ENCODE assay signal across 9 mouse cellular contexts in the genomic region with DNA sequence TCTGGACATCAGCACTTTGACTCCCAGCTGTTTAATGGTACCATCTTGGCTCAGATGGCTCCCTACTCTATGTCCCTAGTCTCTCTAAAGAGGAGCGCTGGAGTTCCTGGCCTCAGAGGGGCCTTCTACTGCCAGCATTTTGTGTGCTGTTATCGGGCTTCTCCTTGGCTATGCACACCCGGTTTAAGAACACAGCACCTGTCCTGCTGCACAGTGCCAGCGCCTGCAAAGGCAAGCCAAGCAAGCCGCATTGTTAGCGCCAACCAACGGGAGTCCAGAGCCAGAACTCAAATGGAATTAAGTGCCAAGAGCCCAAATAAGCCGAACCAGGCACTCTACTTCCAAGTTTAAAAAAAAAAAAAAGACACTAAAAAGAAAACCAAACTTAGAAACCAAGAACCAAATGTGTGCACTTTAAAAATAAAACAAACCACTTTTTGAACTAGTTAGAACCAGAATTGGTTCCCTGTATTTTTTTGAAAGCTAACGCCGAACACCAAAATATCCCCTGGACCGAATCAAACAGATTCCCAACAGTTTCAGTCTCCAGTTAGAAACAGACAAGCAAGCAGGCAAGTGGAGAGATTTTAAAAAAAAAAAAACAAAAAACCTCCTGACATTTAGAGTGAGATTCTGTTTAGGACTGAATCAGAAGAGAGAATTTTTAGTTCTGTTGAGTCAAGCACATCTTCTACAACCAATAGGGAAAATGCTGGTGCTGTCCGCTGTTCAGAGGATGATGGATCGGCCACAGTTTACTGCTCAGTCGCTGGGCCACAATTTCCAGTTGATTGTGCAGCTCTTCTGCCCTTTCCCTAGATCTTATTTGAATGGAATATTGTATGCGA.
DNase-seq lines count a peak whose midpoint lies in the region; ATAC-seq and TF ChIP-seq lines count a peak whose summit lies in the region.
"Had no signal": no experiment of that assay in that cellular context is flagged by ENCODE, and none has a peak within 500 bp of the region (broad histone marks: within the 10 kb centered on the region; RNA-seq: fewer than 3 reads in every experiment).

No protein-coding gene starts in this region.

- no peaks in the 10 kb centered on the region for H3K9me3 ChIP-seq in forebrain, postnatal 0 days (ENCODE audit: low read length)
- H3K9me3 ChIP-seq in midbrain, postnatal 0 days (ENCODE audit: low read length): no peaks in the 10 kb centered on the region
- no peaks in the 10 kb centered on the region for H3K9me3 ChIP-seq in stomach, postnatal 0 days (ENCODE audit: control insufficient read depth, low read length)

- peak; percentile 80 for ATAC-seq in forebrain, postnatal 0 days
- ATAC-seq in midbrain, postnatal 0 days (ENCODE audit: low FRiP score): no peak
- no peak for ATAC-seq in stomach, postnatal 0 days (ENCODE audit: low FRiP score, low TSS enrichment)

- no peaks in the 10 kb centered on the region for H3K27me3 ChIP-seq in forebrain, postnatal 0 days (ENCODE audit: insufficient read depth, low read length)
- no peaks in the 10 kb centered on the region for H3K27me3 ChIP-seq in midbrain, postnatal 0 days (ENCODE audit: insufficient read depth, low read length)
- no peaks in the 10 kb centered on the region for H3K27me3 ChIP-seq in stomach, postnatal 0 days (ENCODE audit: control insufficient read depth, insufficient read depth, low read length)

- H3K4me1 ChIP-seq in forebrain, postnatal 0 days (ENCODE audit: insufficient read depth): peaks cover 20% of the 10 kb centered on the region
- peaks cover 16% of the 10 kb centered on the region for H3K4me1 ChIP-seq in midbrain, postnatal 0 days (ENCODE audit: insufficient read depth, low read length)
- H3K4me1 ChIP-seq in stomach, postnatal 0 days (replicated peaks; ENCODE audit: control insufficient read depth, insufficient read depth): no peaks in the 10 kb centered on the region

- DNase-seq in adrenal gland, postnatal 10 days: peak; percentile 7
- no peak for DNase-seq in adrenal gland, adult 18-20 months (ENCODE audit: low spot score in 2 of 2)
- peak; percentile 87 for DNase-seq in forebrain, postnatal 0 days
- peak; percentile 89 for DNase-seq in layer of hippocampus, adult 9-11 months
- DNase-seq in midbrain, postnatal 0 days (ENCODE audit: low spot score): peak; percentile 27
- no peak for DNase-seq in Muller cell, postnatal 12 days (ENCODE audit: inconsistent ontology term)
- no peak for DNase-seq in stomach, postnatal 0 days (ENCODE audit: low spot score)
- no peak for DNase-seq in kidney, postnatal 4 days

- WGBS in forebrain, postnatal 0 days: 48% methylated on average over 15 of the region's 15 CpGs
- WGBS in midbrain, postnatal 0 days: 73% methylated on average over 15 of the region's 15 CpGs
- 83% methylated on average over 15 of the region's 15 CpGs for WGBS in stomach, postnatal 0 days

- TF ChIP-seq EP300 in stomach, postnatal 0 days (optimal IDR thresholded peaks at IDR 0.05): no peak

- H3K4me3 ChIP-seq in forebrain, postnatal 0 days (ENCODE audit: low read depth, low read length): no peak overlapping the region
- H3K4me3 ChIP-seq in midbrain, postnatal 0 days (ENCODE audit: low read depth, low read length): no peak overlapping the region
- no peak overlapping the region for H3K4me3 ChIP-seq in stomach, postnatal 0 days (ENCODE audit: low read depth, low read length)
- H3K4me3 ChIP-seq: megakaryocyte, embryonic 14.5 days had no signal

- peak overlapping the region; percentile 20; the same call in 1 of the 2 replicates for H3K4me2 ChIP-seq in forebrain, postnatal 0 days (ENCODE audit: low read depth)
- no peak overlapping the region for H3K4me2 ChIP-seq in midbrain, postnatal 0 days (ENCODE audit: low read depth, low read length, poor library complexity, severe bottlenecking)
- H3K4me2 ChIP-seq in stomach, postnatal 0 days (replicated peaks; ENCODE audit: low read depth): no peak overlapping the region

- H3K36me3 ChIP-seq in forebrain, postnatal 0 days (ENCODE audit: insufficient read depth): no peaks in the 10 kb centered on the region
- H3K36me3 ChIP-seq in midbrain, postnatal 0 days (ENCODE audit: insufficient read depth, low read length): no peaks in the 10 kb centered on the region
- H3K36me3 ChIP-seq in stomach, postnatal 0 days (ENCODE audit: control insufficient read depth, insufficient read depth, low read length): no peaks in the 10 kb centered on the region

- H3K9ac ChIP-seq in forebrain, postnatal 0 days: no peak overlapping the region
- no peak overlapping the region for H3K9ac ChIP-seq in midbrain, postnatal 0 days (replicated peaks; ENCODE audit: low read length, poor library complexity, severe bottlenecking)
- H3K9ac ChIP-seq in stomach, postnatal 0 days (ENCODE audit: low read length): no peak overlapping the region

- H3K27ac ChIP-seq in forebrain, postnatal 0 days (ENCODE audit: low read depth, low read length): peak overlapping the region; percentile 72
- peak overlapping the region; percentile 57 for H3K27ac ChIP-seq in midbrain, postnatal 0 days (ENCODE audit: low read depth, low read length)
- H3K27ac ChIP-seq in stomach, postnatal 0 days (replicated peaks): no peak overlapping the region

- no peak for TF ChIP-seq CTCF in forebrain, postnatal 0 days (IDR thresholded peaks at IDR 0.05; ENCODE audit: low read depth)
- no peak for TF ChIP-seq CTCF in midbrain, postnatal 0 days (IDR thresholded peaks at IDR 0.05)
- no peak for TF ChIP-seq CTCF in stomach, postnatal 0 days (IDR thresholded peaks at IDR 0.05; ENCODE audit: low read depth)

Comparison
In these comparisons a context has a peak if more than half of its experiments do, and no peak if none do; other contexts are left out.
1. DNase-seq: peak in adrenal gland, postnatal 10 days (single experiment), forebrain, postnatal 0 days (single experiment), layer of hippocampus, adult 9-11 months (single experiment) and midbrain, postnatal 0 days (single experiment); none in adrenal gland, adult 18-20 months (0 of 2), Muller cell, postnatal 12 days (single experiment), stomach, postnatal 0 days (single experiment) and kidney, postnatal 4 days (0 of 2).